Mouse (Mus musculus) left cerebral cortex, postnatal 10 days (tissue): ENCODE data around the gene Sema6d. TPM values are rescaled to one million over a fixed set of nuclear protein-coding genes. Genes with fewer than 3 reads are reported as not detected.

Experiments
- DNase-seq, 2 experiments: peaks; one replicate each; pipeline ENCODE4 v3.0.0; 2021 to 2022; ENCODE audit warnings: low spot score in 2 of 2, mixed read lengths in 1 of 2; ENCODE audit errors: extremely low spot score in 1 of 2
- intact Hi-C: fragments of 180-260 bp; cut with DNase I; formaldehyde crosslinking; loops from one replicate; pipeline ENCODE4 v1.15.1; 2025
- total RNA-seq, 2 experiments: library from RNA; stranded (reverse); gene quantifications; 2 replicates each; pipeline ENCODE4 v1.2.3; 2021

The Sema6d gene
- total RNA-seq, 2 experiments from 2014 or later, result 71.8 to 78.0 TPM

DNA sequence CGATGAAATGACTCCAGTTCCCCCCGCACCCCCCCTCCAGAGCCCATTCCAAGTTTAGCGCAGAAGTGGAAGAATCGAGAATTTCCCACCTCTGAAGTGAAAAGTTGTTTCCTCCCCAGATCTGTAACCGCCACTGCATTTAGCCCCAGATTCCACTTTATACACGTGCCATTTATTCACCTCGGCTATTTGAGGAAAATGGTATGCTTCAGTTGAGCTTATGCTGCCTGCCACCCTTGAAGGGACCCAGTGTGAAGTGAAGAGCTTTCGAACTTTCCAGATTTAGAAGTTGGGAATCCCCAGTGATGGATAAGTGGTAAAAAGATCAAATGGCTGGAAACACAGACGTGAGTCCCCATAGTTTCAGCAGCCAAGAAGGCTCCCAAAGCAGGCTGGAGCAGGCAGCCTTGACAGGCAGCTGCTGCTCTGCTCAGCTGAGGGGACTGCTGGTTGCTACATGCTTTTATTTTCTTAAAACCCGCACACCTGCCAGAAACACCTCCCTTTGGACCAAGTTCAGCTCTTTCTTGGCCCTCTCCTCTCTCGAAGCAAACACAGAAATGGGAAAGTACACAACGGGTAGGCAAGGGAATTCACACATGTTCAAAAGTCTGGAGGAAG is 345.7 kb downstream of the Sema6d start:
- DNase-seq, result no peak
- intact Hi-C loops, result no loop called here

- no peak for DNase-seq
- intact Hi-C loops, result no loop called here
Observed at GRCm38 (mm10) chr2:124436704-124437103, 346.9 kb downstream of the Sema6d start.

GRCm38 (mm10) chr2:124444199-124444598 is 354.4 kb downstream of the Sema6d start:
- intact Hi-C loops, result no loop called here
- DNase-seq, result no peak

- DNase-seq, result no peak
- intact Hi-C loops, result no loop called here
Observed at GRCm38 (mm10) chr2:124455881-124456280, 366.1 kb downstream of the Sema6d start.

- no peak for DNase-seq
- intact Hi-C loops, result no loop called here
Observed at GRCm38 (mm10) chr2:124456999-124457398, 367.2 kb downstream of the Sema6d start.

DNA sequence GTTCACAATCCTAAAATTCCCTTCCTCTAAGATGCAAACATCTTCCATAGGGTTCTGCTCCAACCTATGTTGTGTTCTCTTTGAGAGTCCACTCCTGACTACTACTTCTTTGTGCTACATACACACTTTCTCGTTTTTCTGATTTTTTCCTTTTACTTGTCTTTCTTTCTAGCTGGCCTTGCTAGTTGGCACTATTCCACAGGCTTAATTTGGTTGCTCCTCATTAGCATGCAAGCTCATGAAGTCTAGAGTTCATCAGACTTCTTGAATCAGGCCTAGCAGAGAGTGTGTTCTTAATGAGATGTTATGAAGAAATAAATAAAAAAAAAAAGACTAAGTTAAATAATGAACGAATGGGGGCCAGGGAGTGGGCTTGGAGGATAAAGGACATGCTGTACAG is 368.3 kb downstream of the Sema6d start:
- intact Hi-C loops, result no loop called here
- DNase-seq, result peak in 1 of 2 experiments; percentile 20

DNA sequence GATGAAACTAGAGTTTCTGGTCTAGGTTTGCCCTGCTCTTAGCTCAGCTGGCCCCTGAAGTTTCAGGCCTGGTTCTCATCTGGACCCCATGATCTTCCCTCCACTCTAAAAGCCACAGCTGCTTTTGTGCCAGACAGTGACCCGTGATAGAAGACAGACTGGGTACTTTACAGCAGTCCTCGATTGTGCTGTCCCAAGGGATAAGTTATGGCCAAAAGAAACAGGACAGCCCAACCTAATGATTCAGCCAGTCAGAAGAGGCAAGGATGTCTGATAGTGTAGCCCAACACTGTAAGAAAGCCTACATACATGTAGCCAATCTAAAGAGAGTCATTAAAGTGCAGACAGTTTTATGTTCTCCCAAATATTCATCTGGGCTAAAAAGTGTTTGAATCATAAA is 371.2 kb downstream of the Sema6d start:
- intact Hi-C loops, result no loop called here
- no peak for DNase-seq

DNA sequence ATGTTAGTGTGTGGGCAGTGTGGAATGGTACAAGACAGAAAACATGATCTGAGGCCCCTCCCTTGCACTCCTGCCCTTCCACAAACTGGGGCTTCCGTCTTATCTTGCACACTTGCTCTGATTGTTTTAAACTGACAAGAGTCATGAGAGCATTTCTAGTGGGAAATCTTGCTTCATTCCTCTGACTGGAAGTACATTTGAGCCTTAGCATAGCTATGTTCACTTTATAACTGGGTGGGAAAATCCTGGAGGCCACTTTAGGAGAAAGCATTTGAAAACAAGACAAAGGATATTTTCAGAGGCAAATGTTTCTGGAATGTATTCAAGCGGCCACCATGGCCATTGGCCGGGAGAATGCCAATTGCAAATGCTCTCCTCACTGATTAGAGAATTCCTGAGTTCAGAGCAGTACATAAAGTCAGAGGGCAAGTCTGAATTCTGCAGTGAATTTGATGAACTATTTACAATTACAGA is 371.6 kb downstream of the Sema6d start:
- intact Hi-C loops, result no loop called here
- no peak for DNase-seq

DNA sequence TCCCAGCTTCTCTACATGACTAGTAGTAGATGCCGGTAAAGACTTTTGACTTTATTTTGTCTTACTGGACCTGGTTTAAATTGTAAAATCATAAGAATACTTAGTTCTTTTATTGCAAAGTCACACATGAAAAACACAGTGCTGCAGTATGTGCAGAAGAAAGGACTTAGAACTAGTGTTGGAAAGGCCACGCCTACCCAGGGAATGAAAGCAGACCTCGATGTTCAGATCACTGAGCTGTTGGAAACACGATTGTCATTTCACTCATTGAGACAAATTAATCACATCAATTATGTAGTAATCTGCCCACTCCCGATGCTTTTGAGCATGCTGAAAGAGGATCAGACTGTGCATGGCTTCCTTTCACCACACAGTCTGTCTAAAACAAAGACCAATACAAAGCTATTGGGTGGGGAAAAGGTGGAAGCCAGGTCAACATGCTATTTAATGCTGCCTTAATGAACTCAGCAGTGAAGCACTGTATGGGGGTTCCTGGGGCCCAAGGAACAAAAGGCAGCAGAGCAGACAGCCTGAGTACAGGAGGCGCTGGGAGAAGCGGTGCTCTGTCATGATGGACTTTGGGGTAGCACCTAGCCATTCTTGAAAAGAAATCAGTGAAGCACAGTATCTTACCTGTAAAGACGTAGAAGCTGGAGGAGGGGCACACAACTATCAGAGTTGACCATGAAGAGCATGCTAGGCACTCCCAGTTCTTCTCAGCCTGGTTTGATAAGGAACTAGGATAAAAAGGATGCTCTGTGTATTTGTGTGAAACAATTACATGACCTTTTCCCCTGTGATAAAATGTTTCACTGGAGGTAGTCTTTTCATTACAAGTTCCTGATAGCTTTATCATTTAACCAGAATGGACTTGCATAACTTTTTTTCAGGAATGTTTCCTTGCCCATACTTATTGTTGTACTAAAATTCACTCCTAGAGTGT is 375.5 kb downstream of the Sema6d start:
- no peak for DNase-seq
- intact Hi-C loops, result no loop called here

DNA sequence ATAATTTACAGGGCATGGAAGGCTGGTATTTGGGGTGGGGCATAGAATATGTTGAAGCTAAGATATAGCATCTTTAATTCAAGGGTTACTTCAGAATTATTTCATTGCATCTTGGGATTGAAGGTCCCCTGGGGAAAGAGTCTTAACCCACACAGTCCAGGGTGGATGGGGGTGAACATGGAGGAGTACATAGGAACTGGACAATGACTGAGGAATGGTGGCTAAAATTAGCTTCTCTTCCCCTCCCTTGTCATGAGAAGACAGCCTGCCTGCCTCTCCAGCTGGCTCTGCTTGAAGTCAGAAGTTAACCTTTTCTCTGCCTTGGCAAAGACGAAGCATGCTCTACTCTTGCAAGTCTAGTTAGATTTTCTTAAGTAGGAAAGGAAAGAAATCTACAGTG is 377.7 kb downstream of the Sema6d start:
- DNase-seq, result no peak
- intact Hi-C loops, result no loop called here

DNA sequence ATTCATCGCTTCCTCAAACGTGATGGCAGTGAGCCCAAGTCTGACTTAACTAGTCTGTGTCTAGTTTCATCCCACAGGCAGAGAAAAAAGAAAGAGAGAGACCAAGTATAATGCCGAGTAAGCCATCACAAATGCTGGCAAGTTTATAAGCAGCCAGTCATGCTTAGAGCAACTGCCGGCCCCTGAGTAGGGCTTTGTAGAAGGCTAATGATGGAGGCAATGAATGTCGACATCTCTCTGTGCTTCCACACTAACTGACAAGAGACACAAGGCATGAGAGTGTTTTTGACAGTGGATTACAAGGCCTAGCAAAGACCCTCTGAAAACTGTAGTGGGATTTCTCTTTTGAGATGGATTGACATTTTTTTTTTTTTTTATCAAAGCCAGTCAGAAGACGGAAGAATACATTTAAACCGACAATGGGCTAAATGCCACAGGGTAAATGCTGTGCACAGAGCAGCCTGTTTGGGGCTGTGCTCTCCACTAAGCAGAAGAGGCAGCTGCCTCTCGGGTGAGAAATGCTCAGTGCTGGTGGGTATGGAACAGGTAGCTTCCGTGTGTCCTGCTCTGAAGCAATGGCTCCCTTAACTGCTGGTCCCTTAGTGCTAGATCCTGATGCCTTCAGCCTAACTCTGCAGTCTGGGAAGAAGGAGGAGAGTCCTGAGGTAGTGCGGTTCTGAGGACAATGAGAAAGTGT is 380.7 kb downstream of the Sema6d start:
- peak in 1 of 2 experiments; percentile 25 for DNase-seq
- intact Hi-C loops, result no loop called here

- DNase-seq, result no peak
- intact Hi-C loops, result no loop called here
Observed at GRCm38 (mm10) chr2:124472674-124473507, 383.1 kb downstream of the Sema6d start.

GRCm38 (mm10) chr2:124477904-124478303 is 388.1 kb downstream of the Sema6d start:
- intact Hi-C loops, result no loop called here
- DNase-seq, result no peak

DNA sequence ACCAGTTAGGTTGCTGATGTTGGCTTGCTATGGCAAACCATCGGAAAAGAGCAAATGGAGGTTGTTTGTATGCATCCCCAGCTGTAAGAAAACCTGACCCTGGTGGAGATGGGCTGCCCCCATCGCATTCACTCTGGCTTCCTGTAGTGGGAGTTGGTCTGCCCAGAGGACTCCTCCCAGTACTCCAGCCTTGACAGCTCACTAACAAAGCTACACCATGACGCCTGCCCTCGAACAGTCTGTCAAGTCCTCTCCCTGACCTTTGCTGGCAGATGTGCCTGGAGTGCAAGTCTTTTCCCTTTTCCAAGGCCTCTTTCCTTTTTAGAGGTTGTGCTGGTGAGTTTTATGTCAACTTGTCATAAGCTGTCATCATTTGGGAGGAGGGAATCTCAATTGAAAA is 388.8 kb downstream of the Sema6d start:
- DNase-seq, result no peak
- intact Hi-C loops, result no loop called here

DNA sequence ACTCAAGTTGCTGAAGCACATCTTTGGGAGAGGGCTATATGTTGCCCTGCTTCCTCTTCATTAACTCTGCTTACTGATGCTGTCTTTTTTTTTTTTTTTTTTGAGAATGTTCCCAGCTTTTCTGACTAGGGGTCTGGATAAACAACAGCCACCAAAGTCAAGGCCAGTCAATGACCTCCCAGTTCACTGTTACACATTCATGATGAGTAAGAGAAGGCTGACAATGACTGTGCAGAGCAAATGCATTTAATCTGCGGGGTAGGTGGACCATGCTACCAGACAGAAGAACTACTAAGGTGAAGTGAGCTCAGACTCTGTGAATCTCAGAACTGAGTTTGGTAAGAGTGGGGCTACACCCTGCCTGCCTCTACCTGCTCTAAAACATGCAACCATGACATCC is 396.0 kb downstream of the Sema6d start:
- no peak for DNase-seq
- intact Hi-C loops, result no loop called here

DNA sequence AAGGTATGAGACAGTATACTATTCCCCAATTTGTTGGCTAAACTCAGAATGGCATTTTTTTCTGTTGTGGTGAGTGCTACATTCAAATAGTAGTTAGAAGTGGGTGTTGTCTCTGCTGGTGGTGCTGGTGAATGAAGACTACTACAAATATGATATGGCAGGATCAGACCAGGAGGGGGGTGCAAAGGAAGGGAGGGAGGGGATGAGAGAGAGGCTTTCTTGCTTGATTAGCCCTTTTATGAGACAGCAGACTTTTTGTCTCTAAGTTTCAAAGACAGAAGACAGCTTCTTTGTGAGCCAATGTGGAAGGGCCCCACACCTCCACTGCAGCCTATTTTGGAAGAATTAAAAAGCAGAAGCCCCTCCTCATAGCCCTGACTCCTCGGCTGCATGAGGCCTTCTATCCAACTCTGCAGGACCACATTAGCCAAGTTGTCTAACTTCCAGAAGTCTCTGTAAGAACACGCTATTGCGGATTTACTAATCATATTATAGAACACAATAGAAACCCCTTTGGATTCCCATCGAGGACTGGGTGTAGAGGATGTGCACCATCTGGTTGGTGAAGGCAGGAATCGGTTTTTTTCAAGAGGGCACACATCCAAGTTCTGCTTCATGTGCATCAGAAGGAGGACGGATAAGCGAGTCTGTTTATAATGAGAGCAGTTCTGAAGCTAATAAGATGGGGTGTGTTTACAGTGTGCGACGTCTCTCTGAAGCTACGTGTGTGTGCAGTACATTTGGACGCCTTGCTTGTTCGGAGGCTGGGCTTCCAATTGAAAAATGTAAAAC is 400.4 kb downstream of the Sema6d start:
- DNase-seq, result peak in 1 of 2 experiments; percentile 20
- intact Hi-C loops, result no loop called here

- peak in 1 of 2 experiments; percentile 31 for DNase-seq
- intact Hi-C loops, result no loop called here
Observed at GRCm38 (mm10) chr2:124495751-124496150, 406.0 kb downstream of the Sema6d start.

DNA sequence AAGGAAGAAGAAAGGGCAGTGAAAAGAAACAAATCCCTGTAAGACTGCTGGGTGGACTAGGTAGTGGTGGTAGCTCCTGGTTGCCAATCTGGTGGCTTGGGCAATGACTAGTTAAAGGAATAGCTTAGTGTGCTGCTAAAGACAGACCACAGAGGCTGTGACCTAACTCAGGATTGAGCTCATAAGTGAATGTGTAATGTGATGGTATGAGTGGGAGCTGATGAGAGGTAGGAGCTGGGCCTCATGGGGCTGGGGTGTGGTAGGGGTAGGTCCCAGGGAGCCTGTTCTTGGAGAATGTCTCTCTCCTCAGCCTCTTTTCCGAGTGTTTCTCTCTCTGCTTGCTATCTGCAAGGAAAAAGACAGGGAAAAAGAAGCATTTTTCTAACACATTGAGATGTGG is 409.9 kb downstream of the Sema6d start:
- DNase-seq, result no peak
- intact Hi-C loops, result no loop called here
